Mouse (Mus musculus) gastrocnemius, adult 2 months (tissue): ENCODE data around the gene Tmbim1. TPM values are rescaled to one million over a fixed set of nuclear protein-coding genes. Genes with fewer than 3 reads are reported as not detected.

Source experiments
- DNase-seq: peaks from one replicate; pipeline ENCODE4 v3.0.0; 2022
- H3K27ac ChIP-seq: fragments of 200-600 bp; 2 replicates; pipeline ENCODE4 v1.8.1; 2022; ENCODE audit warnings: mild to moderate bottlenecking
- H3K4me3 ChIP-seq: fragments of 200-600 bp; 2 replicates; pipeline ENCODE4 v1.8.1; 2022; ENCODE audit warnings: mild to moderate bottlenecking, moderate library complexity
- CTCF ChIP-seq: fragments of 200-600 bp; IDR thresholded peaks from 2 replicates; pipeline ENCODE4 v1.8.1; 2022; ENCODE audit warnings: antibody characterized with exemption, mild to moderate bottlenecking, moderate library complexity
- intact Hi-C: fragments of 180-260 bp; cut with DNase I; formaldehyde crosslinking; loops from one replicate; pipeline ENCODE4 v1.15.1; 2025
- total RNA-seq, 2 experiments: library from RNA; stranded (reverse); gene quantifications; 2 replicates each; pipeline ENCODE4 v1.2.3; 2021

The Tmbim1 gene
- total RNA-seq, 2 experiments from 2014 or later = 35.2 to 35.4 TPM

DNA sequence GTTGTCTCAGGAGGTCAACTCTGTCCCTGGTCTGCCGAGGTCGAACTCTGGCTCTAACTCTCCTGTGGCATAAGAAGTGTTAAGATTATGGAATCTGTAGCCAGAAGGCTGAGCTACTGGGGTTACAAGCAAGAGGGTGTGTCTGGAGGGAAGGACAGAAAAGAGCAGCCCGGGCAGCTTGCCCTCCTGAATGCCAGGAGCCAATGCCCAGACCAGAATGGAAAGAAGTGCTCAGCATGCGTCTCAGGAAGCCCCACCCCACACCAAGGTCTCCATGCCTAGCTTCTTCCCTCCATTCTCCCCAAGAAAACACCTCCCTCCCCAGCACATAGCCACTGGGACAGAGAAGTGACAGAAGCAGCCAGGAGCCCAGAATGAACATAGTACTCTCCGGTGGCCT lies 6.4 kb downstream of the Tmbim1 start:
- intact Hi-C loops = no loop called here
- Histone ChIP-seq H3K27ac (peak overlapping the region; percentile 97), H3K4me3 (peak overlapping the region; percentile 69)
- TF ChIP-seq CTCF = no peak
- DNase-seq = peak; percentile 88

DNA sequence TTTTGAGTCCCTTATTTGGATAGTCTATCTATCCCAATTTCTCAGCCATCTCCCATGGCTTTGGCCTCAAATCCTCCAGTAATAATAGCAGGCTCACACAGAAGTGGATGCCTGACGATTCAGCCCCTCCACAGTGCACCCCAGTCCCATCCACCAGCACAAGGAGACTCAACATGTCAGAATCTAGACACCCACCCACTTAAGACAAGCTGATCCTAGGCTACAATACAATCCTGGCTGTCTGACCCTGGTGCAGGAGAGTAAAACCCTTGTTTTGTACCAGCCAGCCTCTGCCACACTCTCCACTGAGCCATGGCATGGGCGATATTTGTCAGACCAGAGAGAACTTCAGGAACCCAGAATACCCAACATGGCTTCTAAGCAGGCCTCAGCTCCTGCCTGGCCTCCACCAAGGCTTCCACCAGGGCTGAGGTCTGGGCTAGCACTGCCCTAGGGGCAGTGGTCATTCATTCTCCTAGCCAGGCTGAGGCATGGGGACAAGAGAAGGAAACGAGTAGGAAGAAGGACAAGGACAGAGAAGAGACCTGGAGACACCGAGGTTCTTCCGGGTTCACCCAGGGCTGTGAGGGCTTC lies 7.2 kb downstream of the Tmbim1 start:
- TF ChIP-seq CTCF = no peak
- DNase-seq = no peak
- Histone ChIP-seq H3K4me3 (peak overlapping the region; percentile 69), H3K27ac (peak overlapping the region; percentile 97)
- intact Hi-C loops = no loop called here

DNA sequence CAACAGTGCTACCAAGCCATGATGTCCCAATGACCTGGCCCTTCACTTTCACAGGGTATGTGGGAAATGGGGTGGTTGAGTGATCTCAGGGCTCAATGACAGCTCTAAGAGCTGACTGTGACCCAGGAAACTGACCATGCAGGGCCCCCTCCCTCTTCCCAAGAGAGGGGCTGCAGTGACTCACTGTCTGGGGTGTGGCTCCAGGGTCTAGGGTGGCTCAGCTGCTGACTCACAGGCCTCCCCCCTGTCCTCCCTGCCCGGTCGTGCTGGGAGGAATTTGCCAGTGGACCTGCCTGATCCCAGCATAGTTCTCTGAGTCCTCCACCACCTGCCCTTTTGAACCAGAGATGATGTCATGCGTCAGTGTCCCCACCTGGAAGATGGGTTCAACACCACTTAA lies 8.2 kb downstream of the Tmbim1 start:
- Histone ChIP-seq H3K4me3 (peak overlapping the region; percentile 69), H3K27ac (peak overlapping the region; percentile 97)
- peak; percentile 77 for DNase-seq
- no peak for TF ChIP-seq CTCF
- intact Hi-C loops = no loop called here

DNA sequence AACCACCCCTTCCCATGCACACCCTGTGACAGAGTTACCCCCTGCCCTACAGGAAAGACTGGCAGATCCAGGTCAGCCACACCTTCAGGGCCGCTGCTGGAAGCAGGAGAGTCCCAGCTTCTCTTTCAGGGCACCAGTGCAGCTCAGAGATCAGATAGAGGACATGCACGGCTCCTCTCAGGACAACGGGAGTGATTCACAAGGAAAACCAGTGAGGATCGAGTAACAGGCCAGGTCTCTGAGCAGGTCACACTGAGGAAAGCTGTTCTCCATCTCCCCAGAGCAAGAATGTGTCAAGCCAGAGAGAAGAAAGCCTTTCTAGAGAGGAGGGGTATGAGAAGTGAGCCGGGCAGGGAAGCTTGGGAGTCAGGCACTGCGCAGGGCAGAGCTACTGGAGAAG lies 8.9 kb downstream of the Tmbim1 start:
- Histone ChIP-seq H3K4me3 (peak overlapping the region; percentile 69), H3K27ac (peak overlapping the region; percentile 97)
- TF ChIP-seq CTCF = no peak
- intact Hi-C loops = no loop called here
- peak; percentile 66 for DNase-seq

DNA sequence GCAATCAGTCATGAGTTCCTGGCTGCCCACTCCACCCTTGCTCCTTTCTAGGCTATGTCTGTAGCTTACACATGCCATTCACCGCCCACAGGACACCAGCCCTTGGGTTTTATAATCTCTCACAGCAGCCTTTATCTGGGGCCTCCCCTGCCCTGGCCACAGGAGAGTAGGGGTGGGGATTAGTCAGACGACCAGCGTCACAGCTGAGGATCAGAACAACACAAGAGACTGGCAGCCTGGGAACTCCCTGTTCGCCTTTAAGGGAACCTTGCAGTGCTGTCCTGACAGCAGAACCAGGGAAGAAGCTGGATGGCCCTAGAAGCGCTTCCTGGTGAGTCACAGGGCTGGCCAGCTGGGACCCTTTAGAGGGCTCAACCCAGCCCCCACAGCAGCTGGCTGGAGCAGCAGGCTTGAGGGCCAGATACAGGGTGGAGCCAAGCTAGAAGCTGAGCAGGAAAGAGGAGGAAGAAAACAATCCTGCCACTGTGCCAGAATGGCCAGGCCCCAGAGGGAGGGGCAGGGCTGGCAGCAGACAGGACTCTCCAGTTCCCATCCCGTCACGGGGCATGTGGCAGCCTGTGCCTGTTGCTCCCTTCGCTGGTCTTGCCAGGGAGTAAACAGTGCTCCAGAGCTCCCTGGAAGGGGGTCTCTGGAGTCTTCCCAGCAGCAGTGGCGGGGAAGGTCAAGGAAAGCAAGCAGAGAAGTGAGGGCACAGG lies 9.8 kb downstream of the Tmbim1 start:
- Histone ChIP-seq H3K4me3 (peak overlapping the region; percentile 69), H3K27ac (peak overlapping the region; percentile 97)
- DNase-seq = peak; percentile 97
- intact Hi-C loops = no loop called here
- TF ChIP-seq CTCF = no peak

DNA sequence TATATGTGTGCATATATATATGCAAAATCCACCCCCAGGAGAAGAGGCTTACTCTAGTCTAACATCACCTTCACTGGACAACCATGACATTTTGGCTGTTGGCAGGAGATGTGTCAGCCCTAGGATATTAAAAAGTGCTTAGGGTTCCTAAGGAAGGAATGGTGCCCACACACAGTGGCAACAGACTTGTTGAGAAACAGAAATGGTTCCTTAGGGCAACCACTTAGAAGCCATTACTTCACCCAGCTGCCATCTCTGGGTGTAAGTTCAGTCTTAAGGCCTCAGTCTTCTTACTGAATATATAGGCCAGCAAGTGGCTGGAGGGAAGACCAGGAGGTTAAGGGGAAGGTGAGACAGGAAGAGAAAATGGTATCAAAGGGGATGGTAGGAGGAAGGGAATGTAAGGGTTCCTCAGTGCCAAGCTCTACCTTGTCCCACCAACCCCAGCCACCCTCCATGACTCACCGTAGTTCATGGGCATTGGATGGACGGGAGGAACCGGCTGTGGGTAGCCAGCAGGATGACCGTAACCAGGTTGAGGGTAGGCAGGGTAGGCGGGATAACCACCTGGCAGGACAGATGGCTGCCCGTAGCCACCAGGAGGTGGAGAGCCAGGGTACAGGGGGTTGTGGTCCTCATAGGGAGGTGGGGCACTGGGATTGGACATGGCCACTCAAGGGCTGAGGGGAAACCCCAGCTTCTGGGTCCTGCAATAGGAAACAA lies 10.5 kb downstream of the Tmbim1 start:
- Histone ChIP-seq H3K4me3 (peak overlapping the region; percentile 69), H3K27ac (peak overlapping the region; percentile 97)
- intact Hi-C loops = no loop called here
- no peak for DNase-seq
- TF ChIP-seq CTCF = no peak

DNA sequence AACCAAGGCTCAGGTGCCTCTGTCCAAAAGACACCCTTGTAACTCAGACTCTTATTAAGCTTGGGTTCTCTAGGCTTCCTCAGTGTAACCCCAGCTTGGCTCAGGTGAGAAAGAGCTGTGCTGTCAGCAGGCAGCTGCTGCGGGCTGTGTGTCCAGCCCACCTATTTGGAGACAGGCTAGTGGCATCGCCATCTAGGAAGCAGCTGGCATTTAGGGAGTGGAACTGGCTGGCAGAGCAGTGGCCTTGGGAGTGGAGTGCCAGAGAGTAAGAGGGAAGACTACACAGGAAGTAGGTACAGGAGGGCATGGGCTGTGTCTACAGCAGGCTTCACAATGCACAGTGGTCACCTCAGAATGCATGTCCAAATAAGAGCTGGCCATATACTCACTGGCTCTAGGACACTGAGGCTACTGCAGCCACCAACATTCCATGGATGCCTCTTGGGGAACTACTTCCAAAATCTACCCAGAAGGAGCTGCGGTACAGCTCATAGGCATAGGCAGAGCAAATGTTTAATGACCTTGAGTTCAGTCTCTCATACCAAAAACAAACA lies 11.3 kb downstream of the Tmbim1 start:
- TF ChIP-seq CTCF = no peak
- intact Hi-C loops = no loop called here
- Histone ChIP-seq H3K4me3 (peak overlapping the region; percentile 3; the same call in 1 of the 2 replicates), H3K27ac (peak overlapping the region; percentile 97)
- peak; percentile 58 for DNase-seq

DNA sequence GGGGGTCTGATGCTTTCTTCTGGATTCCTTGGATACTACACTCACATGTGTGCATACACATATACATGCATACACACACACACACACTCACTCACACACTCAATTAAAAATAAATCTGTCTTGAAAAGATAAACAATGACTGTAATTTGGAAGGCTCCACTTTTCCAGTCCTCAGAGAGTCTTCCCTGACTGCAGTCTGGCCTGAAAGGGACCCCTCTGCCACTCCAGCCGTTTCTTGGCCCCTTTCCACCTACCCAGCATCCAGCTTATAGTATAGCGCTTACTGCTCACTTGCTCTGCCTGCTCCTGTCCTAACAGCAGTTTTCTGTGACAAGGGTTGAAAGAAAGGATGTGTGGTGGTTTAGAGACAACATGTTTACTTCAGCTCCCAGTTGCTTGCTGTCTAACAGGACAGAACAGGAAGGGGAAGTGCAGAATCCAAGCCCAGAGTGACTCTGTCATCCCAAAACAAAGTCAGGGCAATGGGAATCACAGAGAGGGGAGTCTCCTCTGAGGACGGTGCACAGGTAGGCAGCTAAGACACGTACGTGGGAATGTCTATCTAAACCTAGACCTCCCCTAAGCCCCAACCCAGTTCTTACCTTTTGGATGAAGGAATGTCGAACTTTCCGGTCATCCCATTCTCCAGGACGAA lies 12.0 kb downstream of the Tmbim1 start:
- intact Hi-C loops = no loop called here
- peak overlapping the region; percentile 97 for H3K27ac ChIP-seq

DNA sequence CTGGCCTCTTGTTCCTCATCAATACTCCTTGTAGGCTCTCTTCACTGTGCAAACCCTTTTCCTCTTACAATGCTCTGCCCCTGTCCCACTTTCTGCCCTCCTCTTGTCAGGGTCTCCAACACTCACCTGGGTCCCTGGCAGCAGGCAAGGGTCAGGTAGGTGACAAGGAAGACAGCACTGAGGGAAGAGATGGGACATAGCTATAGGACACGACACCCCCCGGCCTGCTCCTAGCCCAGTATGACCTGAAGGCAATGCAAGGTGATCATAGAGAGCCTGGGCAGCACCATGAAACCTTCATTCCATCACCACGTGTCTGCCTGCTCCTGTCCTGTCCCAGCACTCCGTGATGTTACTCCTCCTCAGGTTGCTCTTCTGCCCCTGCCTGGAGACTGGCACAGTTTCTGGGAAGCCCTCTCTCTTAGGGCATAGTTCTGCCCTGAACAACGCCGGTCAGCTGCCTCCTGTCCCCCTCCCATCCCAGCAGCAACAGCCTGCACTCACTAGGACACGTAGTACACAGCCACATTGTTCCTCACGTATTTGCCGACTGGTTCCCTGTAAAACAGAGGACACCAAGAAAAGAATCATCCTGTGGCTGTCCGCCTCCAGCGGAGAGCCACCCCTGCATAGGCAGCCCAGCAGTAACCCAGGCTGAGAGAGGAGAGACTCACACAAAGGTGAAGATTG lies 12.9 kb downstream of the Tmbim1 start:
- Histone ChIP-seq H3K27ac (peak overlapping the region; percentile 97; the same call in 1 of the 2 replicates), H3K4me3 (no peak overlapping the region)
- intact Hi-C loops = no loop called here
- no peak for DNase-seq
- TF ChIP-seq CTCF = no peak

More for the DNA sequence above, 12.0 kb downstream of the Tmbim1 start:
- DNase-seq = no peak
- no peak for TF ChIP-seq CTCF
- peak overlapping the region; percentile 3; the same call in 1 of the 2 replicates for H3K4me3 ChIP-seq

DNA sequence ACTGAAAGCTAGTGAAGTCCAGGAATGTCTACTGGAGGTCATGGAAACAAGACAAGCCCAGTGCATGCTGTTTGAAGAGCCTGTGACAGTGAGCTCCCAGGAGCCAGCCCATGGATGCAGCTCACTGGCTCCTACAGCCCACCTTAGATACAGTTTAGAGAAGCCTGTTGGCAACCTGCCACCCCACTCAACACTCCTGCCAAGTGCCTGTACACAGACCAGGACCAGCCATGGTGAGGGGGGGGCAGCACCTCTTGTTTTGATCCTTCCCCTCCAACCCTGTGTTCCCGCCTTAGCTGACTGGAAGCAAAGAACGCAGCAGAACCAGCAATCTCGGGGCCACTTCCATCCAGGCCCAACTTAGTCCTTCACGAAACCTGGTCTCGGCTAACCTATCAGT lies 15.3 kb downstream of the Tmbim1 start:
- H3K27ac ChIP-seq = peak overlapping the region; percentile 56
- intact Hi-C loops = no loop called here
- TF ChIP-seq CTCF = no peak
- no peak for DNase-seq
- H3K4me3 ChIP-seq = no peak overlapping the region

DNA sequence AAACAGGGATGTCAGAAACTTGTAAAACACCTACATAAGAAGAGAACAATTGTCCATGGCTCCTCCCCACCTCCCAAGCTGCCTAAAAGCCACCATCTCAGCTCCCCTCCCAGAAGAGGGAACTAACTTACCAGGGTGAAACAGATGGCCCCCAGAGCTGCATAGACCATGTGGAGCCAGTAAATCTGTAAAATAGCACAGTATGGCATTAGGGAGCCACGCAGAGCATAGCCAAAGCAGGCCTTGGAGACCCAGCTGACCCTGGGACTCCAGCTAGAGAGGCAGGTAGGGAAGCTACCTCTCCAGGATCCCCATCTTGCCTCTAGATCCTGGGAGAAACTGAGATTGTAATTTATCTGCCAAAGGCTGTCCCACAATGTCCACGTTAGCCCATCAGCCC lies 15.7 kb downstream of the Tmbim1 start:
- intact Hi-C loops = loop anchor here (10.0 kb wide), 1 partner anchor 295 kb away; the partner anchor contains the start of genes Bcs1l and Zfp142
- H3K27ac ChIP-seq = peak overlapping the region; percentile 56
- H3K4me3 ChIP-seq = no peak overlapping the region
- DNase-seq = no peak
- TF ChIP-seq CTCF = no peak

DNA sequence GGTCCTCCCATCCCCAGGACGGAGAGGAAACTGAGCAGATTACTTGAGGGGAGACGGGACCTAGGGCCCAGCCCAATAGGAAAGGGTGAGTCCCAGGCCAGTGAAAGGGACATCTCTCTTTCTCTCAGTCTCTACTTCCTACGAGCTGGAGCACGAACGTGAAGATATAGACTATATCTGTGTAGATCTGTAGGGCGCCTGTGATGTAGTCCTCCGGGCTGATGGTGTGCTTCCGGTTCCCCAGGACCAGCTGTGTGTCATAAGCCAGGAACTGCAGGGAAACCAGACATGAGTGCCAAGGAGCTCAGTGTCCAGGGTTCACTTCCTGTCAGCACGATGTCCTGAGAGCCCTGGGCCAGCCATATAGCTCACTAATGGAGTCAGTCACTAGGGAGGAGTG lies 16.2 kb downstream of the Tmbim1 start:
- Histone ChIP-seq H3K27ac (peak overlapping the region; percentile 56), H3K4me3 (no peak overlapping the region)
- intact Hi-C loops = loop anchor here (10.0 kb wide), 1 partner anchor 296 kb away; the partner anchor contains the start of genes Bcs1l and Zfp142
- DNase-seq = no peak
- TF ChIP-seq CTCF = no peak
